Mouse (Mus musculus) liver, embryonic 11.5 days (tissue): ENCODE measurements around the gene Sema6c. TPM values are rescaled to one million over a fixed set of nuclear protein-coding genes. Genes with fewer than 3 reads are reported as not detected.
A peak's percentile ranks its signal among the peaks of the same experiment; 100 is the strongest.
"Not testable (repeated sequence)": the region's sequence is repeated elsewhere in the genome, so short reads cannot be mapped to it uniquely, and the experiment has no call there.

ENCODE experiments used
- ATAC-seq: fragments of 200-750 bp; cut with Nextera tagmentation; replicated peaks from 2 replicates; pipeline ENCODE4 v1.8.0; 2017; ENCODE audit warnings: moderate number of reproducible peaks, mild to moderate bottlenecking, moderate TSS enrichment, moderate library complexity; ENCODE audit not compliant: low FRiP score
- DNase-seq: peaks from one replicate; pipeline ENCODE4 v3.0.0-alpha.2; 2017; ENCODE audit warnings: low spot score
- H3K27ac ChIP-seq: fragments of 300-500 bp; sonication (generic); 2 replicates; pipeline ENCODE4 v1.5.1; 2014; ENCODE audit warnings: mild to moderate bottlenecking, low read depth, low read length, control low read depth
- H3K27me3 ChIP-seq: fragments of 300-500 bp; sonication (generic); replicated peaks from 2 replicates; pipeline ENCODE4 v1.6.1; 2014; ENCODE audit warnings: low read length, mixed read lengths; ENCODE audit not compliant: control insufficient read depth, insufficient read depth
- H3K36me3 ChIP-seq: fragments of 300-500 bp; sonication (generic); 2 replicates; pipeline ENCODE4 v1.6.1; 2014; ENCODE audit warnings: mild to moderate bottlenecking, low read length, moderate library complexity, mixed read lengths; ENCODE audit not compliant: control insufficient read depth, insufficient read depth
- H3K4me1 ChIP-seq: fragments of 300-500 bp; sonication (generic); replicated peaks from 2 replicates; pipeline ENCODE4 v1.6.1; 2014; ENCODE audit warnings: low read length, mixed read lengths; ENCODE audit not compliant: control insufficient read depth, insufficient read depth
- H3K4me2 ChIP-seq: fragments of 300-500 bp; sonication (generic); 2 replicates; pipeline ENCODE4 v1.6.1; 2014; ENCODE audit warnings: mild to moderate bottlenecking, control low read depth, moderate library complexity
- H3K4me3 ChIP-seq: fragments of 300-500 bp; sonication (generic); 2 replicates; pipeline ENCODE4 v1.5.1; 2014; ENCODE audit warnings: low read depth, low read length, control low read depth
- H3K9ac ChIP-seq: fragments of 300-500 bp; sonication (generic); 2 replicates; pipeline ENCODE4 v1.6.1; 2014; ENCODE audit warnings: low read depth, low read length, control low read depth
- H3K9me3 ChIP-seq: fragments of 300-500 bp; sonication (generic); 2 replicates; pipeline ENCODE4 v1.6.1; 2016; ENCODE audit warnings: low read length, inconsistent platforms, mixed read lengths; ENCODE audit not compliant: control insufficient read depth
- WGBS: fragments of 180-500 bp; shearing (Covaris S2); extraction: QIAGEN DNeasy Blood & Tissue Kit; methylation state at CpG from one replicate; pipeline ENCODE4 v1.1.7; 2014; 5-methylcytosine and 5-hydroxymethylcytosine counted together
- polyA plus RNA-seq: library from polyadenylated mRNA; unstranded; fragments of >200 nt; fragmentation: Nextera tagmentation; extraction: Ambion mirVana; gene quantifications from 2 replicates; pipeline ENCODE4 v1.2.1, GENCODE M21; 2014

The Sema6c gene
- polyA plus RNA-seq, 1 experiment from 2014 or later = 2.8 TPM

DNA sequence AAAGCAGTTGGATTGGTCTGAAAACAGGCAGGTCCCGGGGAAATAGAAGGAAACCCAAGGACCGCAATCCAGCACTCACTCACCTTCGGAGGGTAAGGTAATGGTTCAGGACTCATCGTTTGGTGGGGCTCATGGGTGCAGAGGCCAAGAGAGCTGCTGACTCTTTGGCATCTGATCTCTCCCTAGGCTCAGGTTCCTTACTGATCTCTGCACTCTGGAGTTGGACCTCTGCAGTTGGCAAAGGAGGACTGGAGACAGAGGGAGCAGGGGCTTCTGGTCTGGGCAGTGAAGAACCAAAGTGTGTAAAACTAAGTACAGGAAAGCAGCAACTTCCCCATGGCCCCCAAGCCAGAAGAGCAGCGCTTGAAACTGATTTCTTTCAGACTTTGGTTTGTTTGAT is 30.2 kb upstream of the Sema6c start:
- Histone ChIP-seq H3K4me1 (peaks cover 5% of the 10 kb centered on the region), H3K9me3 (no peaks in the 10 kb centered on the region), H3K4me3 (no peak overlapping the region), H3K4me2 (no peak overlapping the region), H3K9ac (no peak overlapping the region), H3K27me3 (no peaks in the 10 kb centered on the region), H3K27ac (no peak overlapping the region), H3K36me3 (no peaks in the 10 kb centered on the region; the same call in 1 of the 2 replicates)
- WGBS = 74% methylated on average over 5 of the region's 5 CpGs
- ATAC-seq = no peak
- no peak for DNase-seq

DNA sequence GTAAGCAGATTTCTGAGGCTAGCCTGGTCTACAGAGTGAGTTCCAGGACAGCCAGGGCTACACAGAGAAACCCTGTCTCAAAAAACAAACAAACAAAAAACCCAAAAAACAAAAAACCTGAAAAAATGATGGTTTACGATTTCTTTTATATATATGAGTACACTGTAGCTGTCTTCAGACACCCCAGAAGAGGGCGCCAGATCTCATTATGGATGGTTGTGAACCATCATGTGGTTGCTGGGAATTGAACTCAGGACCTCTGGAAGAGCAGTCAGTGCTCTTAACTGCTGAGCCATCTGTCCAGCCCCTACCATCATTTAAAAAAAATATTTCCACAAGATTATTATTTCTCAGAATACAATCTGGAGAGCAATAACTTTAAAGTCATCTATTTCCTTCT is 27.9 kb upstream of the Sema6c start:
- 86% methylated on average over 2 of the region's 2 CpGs for WGBS
- peaks cover 15% of the 10 kb centered on the region for H3K4me1 ChIP-seq
- H3K27ac ChIP-seq, DNase-seq, ATAC-seq, H3K9me3 ChIP-seq, H3K27me3 ChIP-seq, H3K9ac ChIP-seq, H3K36me3 ChIP-seq: not testable (repeated sequence)
- H3K4me3 ChIP-seq = peak overlapping the region; percentile 72; the same call in 1 of the 2 replicates
- H3K4me2 ChIP-seq = peak overlapping the region; percentile 78

DNA sequence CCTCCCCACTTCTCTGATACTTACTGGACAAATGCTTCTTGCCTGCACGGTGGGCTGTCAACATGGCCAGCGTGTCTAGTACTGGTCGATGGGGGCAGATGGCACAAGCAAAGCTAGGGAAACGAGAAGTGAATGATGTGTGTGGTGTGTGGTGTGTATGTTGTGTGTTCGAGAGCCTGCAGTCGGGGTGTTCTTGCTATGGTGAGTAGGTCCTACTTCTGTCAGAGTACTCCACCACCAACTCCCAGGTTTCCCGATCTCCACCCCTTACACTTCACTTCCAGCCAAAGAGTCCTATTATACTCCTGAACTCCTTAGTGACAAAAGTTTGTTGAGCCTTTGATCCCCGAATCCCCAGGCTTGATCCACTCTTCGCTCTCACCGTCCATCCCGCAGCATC is 27.1 kb upstream of the Sema6c start:
- no peak for DNase-seq
- 0 out of 2 replicates have a peak, but pooled peaks have one; percentile 0 for ATAC-seq
- WGBS = 51% methylated on average over 11 of the region's 11 CpGs
- Histone ChIP-seq H3K36me3 (no peaks in the 10 kb centered on the region; the same call in 1 of the 2 replicates), H3K27me3 (no peaks in the 10 kb centered on the region), H3K4me1 (peaks cover 15% of the 10 kb centered on the region), H3K27ac (peak overlapping the region; percentile 36; the same call in 1 of the 2 replicates), H3K9ac (peak overlapping the region; percentile 78), H3K4me3 (peak overlapping the region; percentile 72), H3K4me2 (peak overlapping the region; percentile 78), H3K9me3 (no peaks in the 10 kb centered on the region)

DNA sequence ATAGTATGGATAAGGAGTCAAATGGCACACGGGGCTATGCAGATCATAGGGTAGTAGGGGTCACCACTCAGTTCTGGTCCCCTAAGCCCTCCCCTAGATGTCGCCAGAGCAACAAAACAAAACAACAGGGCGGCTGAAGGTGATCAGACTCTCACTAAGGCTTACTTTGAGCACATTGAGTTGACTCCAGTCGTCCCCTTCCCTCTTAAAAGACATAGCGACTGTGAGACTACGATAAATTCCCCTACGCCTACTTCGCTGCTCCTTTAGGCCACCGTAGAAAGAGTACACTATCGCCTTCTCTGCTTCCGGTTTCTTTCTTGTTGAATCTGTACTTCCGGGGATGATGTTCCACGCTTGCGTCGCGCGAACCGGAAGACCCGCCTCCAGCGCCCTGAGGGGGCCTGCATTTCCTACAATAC is 26.6 kb upstream of the Sema6c start, which contains the start of the genes Scnm1 and Lysmd1:
TSS of gene Scnm1 (minus strand) at position 332 of the 422 bp plus-strand sequence.
TSS of gene Lysmd1 (plus strand) at position 409 of the 422 bp plus-strand sequence.
- Histone ChIP-seq H3K9me3 (no peaks in the 10 kb centered on the region), H3K9ac (peak within 1 kb of the TSS; percentile 78)
- peak; percentile 89 for ATAC-seq

DNA sequence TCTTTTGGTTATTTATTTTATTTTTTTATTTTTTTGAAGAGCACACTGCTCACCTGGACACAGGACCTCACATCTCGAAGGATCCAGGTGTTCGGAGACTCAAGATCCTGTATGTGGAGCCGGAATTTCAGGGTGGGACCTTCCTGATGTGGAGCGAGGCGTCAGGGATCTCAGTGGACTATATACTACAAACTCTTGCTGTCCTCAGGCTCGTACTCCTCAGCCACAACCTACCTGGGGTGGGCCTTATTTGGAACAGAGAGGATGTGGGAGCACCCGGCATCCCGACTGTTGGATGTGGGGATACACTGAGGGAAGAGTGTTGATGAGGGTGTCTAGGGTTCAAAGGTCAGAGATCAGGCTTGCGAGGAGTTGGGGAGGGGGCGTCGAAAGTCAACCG is 26.1 kb upstream of the Sema6c start:
- peaks cover 15% of the 10 kb centered on the region for H3K4me1 ChIP-seq
- not testable (repeated sequence) for H3K27ac ChIP-seq, H3K4me2 ChIP-seq, H3K36me3 ChIP-seq, H3K27me3 ChIP-seq, DNase-seq, H3K9me3 ChIP-seq, H3K9ac ChIP-seq
- peak overlapping the region; percentile 72 for H3K4me3 ChIP-seq
- no CpG with 5 or more reads among the region's 12 CpGs for WGBS
- peak; percentile 46 for ATAC-seq

More for the DNA sequence above, 26.6 kb upstream of the Sema6c start, which contains the start of the genes Scnm1 and Lysmd1:
- H3K36me3 ChIP-seq = no peaks in the 10 kb centered on the region; the same call in 1 of the 2 replicates
- H3K4me1 ChIP-seq = peaks cover 15% of the 10 kb centered on the region
- peak; percentile 85 for DNase-seq
- WGBS = under 1% methylated on average over 20 of the region's 20 CpGs
- peak within 1 kb of the TSS; percentile 38; the same call in 1 of the 2 replicates for H3K27ac ChIP-seq
- H3K4me2 ChIP-seq = peak within 1 kb of the TSS; percentile 78
- H3K4me3 ChIP-seq = peak within 1 kb of the TSS; percentile 72
- H3K27me3 ChIP-seq = no peaks in the 10 kb centered on the region

DNA sequence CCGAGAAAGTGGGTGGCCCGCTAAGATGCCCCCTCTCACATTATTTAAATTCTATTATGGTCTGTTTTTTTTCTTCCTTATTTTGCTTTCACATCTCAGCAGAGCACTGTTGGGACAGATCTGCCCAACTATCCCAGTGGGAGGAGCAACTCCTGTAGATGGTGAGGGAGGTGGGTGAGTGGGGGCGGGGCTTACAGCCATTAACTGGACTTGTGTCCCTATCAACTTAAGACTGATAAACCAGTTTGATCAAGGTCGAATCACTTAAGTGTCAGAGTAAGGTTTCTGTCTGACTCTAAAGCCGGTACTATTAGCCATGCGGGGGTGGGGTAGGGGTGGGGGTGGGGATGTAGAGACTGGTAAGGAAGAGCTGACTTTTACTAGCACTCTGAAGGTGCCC is 25.2 kb upstream of the Sema6c start:
- DNase-seq (no peak), ATAC-seq (0 out of 2 replicates have a peak, but pooled peaks have one; percentile 26)
- Histone ChIP-seq H3K9me3 (no peaks in the 10 kb centered on the region), H3K36me3 (no peaks in the 10 kb centered on the region; the same call in 1 of the 2 replicates), H3K27ac (peak overlapping the region; percentile 38), H3K4me2 (peak overlapping the region; percentile 71), H3K4me3 (peak overlapping the region; percentile 44), H3K4me1 (peaks cover 18% of the 10 kb centered on the region), H3K9ac (peak overlapping the region; percentile 17; the same call in 1 of the 2 replicates), H3K27me3 (no peaks in the 10 kb centered on the region)
- 10% methylated on average over 6 of the region's 6 CpGs for WGBS

DNA sequence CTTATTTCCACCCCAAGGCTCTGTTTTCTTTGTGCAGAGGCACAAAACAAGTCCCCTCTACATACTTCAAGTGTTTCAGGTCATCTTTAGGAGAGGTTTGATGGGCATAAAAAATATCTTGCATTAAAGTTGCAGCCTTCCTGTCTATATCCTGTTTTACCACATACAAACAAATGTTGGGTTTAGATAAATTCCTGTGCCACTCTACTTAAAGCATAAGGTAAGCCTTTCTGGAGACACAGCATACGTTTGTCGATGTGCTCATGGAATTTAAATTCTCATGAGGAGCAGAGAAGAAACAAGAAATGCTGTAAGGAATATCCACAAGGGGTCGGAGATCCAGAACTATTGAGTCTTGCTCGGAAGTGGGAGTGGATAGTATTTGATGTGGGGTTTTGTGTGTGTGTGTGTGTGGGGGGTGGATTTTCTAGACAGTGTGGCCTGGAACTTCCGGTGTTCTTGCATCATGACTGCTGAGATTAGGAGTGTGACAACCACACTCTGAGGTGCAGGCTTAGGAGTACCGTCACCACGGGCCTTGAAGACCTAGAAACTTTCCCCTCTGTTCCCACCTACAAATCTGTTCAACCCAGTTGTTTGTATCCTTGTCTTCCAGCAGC is 24.7 kb upstream of the Sema6c start:
- no peaks in the 10 kb centered on the region for H3K27me3 ChIP-seq
- DNase-seq = no peak
- peak overlapping the region; percentile 71 for H3K4me2 ChIP-seq
- no peak for ATAC-seq
- H3K9ac ChIP-seq = peak overlapping the region; percentile 17; the same call in 1 of the 2 replicates
- H3K36me3 ChIP-seq = no peaks in the 10 kb centered on the region; the same call in 1 of the 2 replicates
- H3K4me1 ChIP-seq = peaks cover 18% of the 10 kb centered on the region
- peak overlapping the region; percentile 44 for H3K4me3 ChIP-seq
- 56% methylated on average over 7 of the region's 7 CpGs for WGBS
- no peaks in the 10 kb centered on the region for H3K9me3 ChIP-seq
- H3K27ac ChIP-seq = peak overlapping the region; percentile 38

DNA sequence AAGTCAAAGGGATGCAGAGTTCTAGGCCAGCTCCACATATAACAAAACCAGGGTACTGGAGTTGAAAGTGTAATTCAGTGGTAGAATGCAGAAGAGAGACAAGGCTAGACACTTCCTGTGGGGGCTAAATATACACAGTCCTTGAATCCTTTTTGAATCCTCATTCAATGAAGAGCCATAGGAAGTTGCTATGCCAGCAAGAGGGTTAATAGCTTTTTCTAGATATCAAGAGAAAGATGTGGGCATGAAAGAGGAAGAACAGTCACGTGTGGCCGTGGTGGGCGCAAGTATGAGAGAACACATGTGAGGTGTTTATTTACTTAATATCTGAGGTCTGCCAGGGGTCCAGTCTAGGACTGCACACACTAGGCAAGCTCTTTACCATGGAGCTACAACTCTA is 23.9 kb upstream of the Sema6c start:
- ATAC-seq (no peak), DNase-seq (no peak)
- Histone ChIP-seq H3K9me3 (no peaks in the 10 kb centered on the region), H3K36me3 (no peaks in the 10 kb centered on the region; the same call in 1 of the 2 replicates), H3K9ac (no peak overlapping the region), H3K4me2 (peak overlapping the region; percentile 71; the same call in 1 of the 2 replicates), H3K4me1 (peaks cover 18% of the 10 kb centered on the region), H3K27me3 (no peaks in the 10 kb centered on the region), H3K27ac (no peak overlapping the region), H3K4me3 (no peak overlapping the region)
- 74% methylated on average over 3 of the region's 3 CpGs for WGBS
